Mouse (Mus musculus): ENCODE data around the gene Ribc2. TPM values are rescaled to one million over a fixed set of nuclear protein-coding genes. Genes with fewer than 3 reads are reported as not detected.

The Ribc2 gene
- total RNA-seq (2021): not detected
- long read RNA-seq, experiment 1: 0 reads
- long read RNA-seq, experiment 2: 0 reads

GRCm38 (mm10) chr15:85131275-85132192 lies at the start of gene Ribc2, which contains the start of gene Smc1b:
Gene Ribc2 (plus strand): TSS chr15:85132078.
Gene Smc1b (minus strand): TSS chr15:85131964.
- intact Hi-C loops (cut with DNase I): no loop called here
- peak; percentile 58 to 70 for DNase-seq

- DNase-seq: no peak
- intact Hi-C loops (cut with DNase I): no loop called here
Measured at GRCm38 (mm10) chr15:85085641-85086040, 46.2 kb upstream of the Ribc2 start.

GRCm38 (mm10) chr15:85132193-85132520 lies 279 bp downstream of the Ribc2 start:
- intact Hi-C loops (cut with DNase I): no loop called here
- no peak for DNase-seq

- intact Hi-C loops (cut with DNase I): no loop called here
Measured at GRCm38 (mm10) chr15:85135143-85135542, 3.3 kb downstream of the Ribc2 start.

GRCm38 (mm10) chr15:85141290-85141689 lies 9.4 kb downstream of the Ribc2 start:
- DNase-seq: no peak
- intact Hi-C loops (cut with DNase I): no loop called here

More at GRCm38 (mm10) chr15:85135143-85135542, 3.3 kb downstream of the Ribc2 start:
- DNase-seq: no peak

GRCm38 (mm10) chr15:85142441-85142840 lies 10.6 kb downstream of the Ribc2 start:
- intact Hi-C loops (cut with DNase I): no loop called here
- DNase-seq: no peak

GRCm38 (mm10) chr15:85143161-85143560 lies 11.3 kb downstream of the Ribc2 start:
- DNase-seq: no peak
- intact Hi-C loops (cut with DNase I): no loop called here

- no peak for DNase-seq
- intact Hi-C loops (cut with DNase I): no loop called here
Measured at GRCm38 (mm10) chr15:85143747-85144146, 11.9 kb downstream of the Ribc2 start.

- no peak for DNase-seq
- intact Hi-C loops (cut with DNase I): no loop called here
Measured at GRCm38 (mm10) chr15:85144249-85144648, 12.4 kb downstream of the Ribc2 start.

GRCm38 (mm10) chr15:85151433-85151918 lies 19.6 kb downstream of the Ribc2 start:
- DNase-seq: peak; percentile 76 to 84
- intact Hi-C loops (cut with DNase I): loop anchor here (1.0 to 5.0 kb wide), 2 partner anchors 107 to 431 kb away; partner anchors contain the start of gene Wnt7b

GRCm38 (mm10) chr15:85152577-85152976 lies 20.7 kb downstream of the Ribc2 start:
- peak in 1 of 2 experiments; percentile 52 for DNase-seq
- intact Hi-C loops (cut with DNase I): loop anchor here (1.0 to 5.0 kb wide), 2 partner anchors 79 to 430 kb away; partner anchors contain the start of gene Wnt7b

- intact Hi-C loops (cut with DNase I): loop anchor here (5.0 kb wide), 1 partner anchor 428 kb away; the partner anchor contains the start of gene Wnt7b
- DNase-seq: no peak
Measured at GRCm38 (mm10) chr15:85154091-85154490, 22.2 kb downstream of the Ribc2 start.

- no peak for DNase-seq
- intact Hi-C loops (cut with DNase I): no loop called here
Measured at GRCm38 (mm10) chr15:85156198-85156597, 24.3 kb downstream of the Ribc2 start.

GRCm38 (mm10) chr15:85161416-85161815 lies 29.5 kb downstream of the Ribc2 start:
- intact Hi-C loops (cut with DNase I): no loop called here
- DNase-seq: no peak

GRCm38 (mm10) chr15:85162693-85163663 lies 31.1 kb downstream of the Ribc2 start:
- peak; percentile 61 to 67 for DNase-seq
- intact Hi-C loops (cut with DNase I): no loop called here

- intact Hi-C loops (cut with DNase I): no loop called here
- DNase-seq: no peak
Measured at GRCm38 (mm10) chr15:85166433-85166933, 34.6 kb downstream of the Ribc2 start.

GRCm38 (mm10) chr15:85167086-85167679 lies 35.3 kb downstream of the Ribc2 start:
- intact Hi-C loops (cut with DNase I): no loop called here
- no peak for DNase-seq

- peak; percentile 63 to 65 for DNase-seq
- intact Hi-C loops (cut with DNase I): no loop called here
Measured at GRCm38 (mm10) chr15:85172054-85172453, 40.2 kb downstream of the Ribc2 start.

- intact Hi-C loops (cut with DNase I): no loop called here
Measured at GRCm38 (mm10) chr15:85173425-85173824, 41.5 kb downstream of the Ribc2 start.

GRCm38 (mm10) chr15:85174060-85174459 lies 42.2 kb downstream of the Ribc2 start:
- intact Hi-C loops (cut with DNase I): no loop called here
- DNase-seq: no peak

More at GRCm38 (mm10) chr15:85173425-85173824, 41.5 kb downstream of the Ribc2 start:
- DNase-seq: no peak

Data from heart, postnatal 14 days (tissue).